30 mouse cellular contexts compared by ENCODE assay signal in genomic region chr14:21705462-21705861, GRCm38 (mm10). TPM values are rescaled to one million over a fixed set of nuclear protein-coding genes. Genes with fewer than 3 reads are reported as not detected.
A peak's percentile ranks its signal among the peaks of the same experiment; 100 is the strongest.
DNase-seq lines count a peak whose midpoint lies in the region; ATAC-seq and TF ChIP-seq lines count a peak whose summit lies in the region.
"Had no signal": no experiment of that assay in that cellular context is flagged by ENCODE, and none has a peak within 500 bp of the region (broad histone marks: within the 10 kb centered on the region; RNA-seq: fewer than 3 reads in every experiment).

No protein-coding gene starts in this region.

- DNase-seq in layer of hippocampus, adult 2 months (ENCODE audit: low spot score in 2 of 2), result no peak
- no peak for DNase-seq in layer of hippocampus, postnatal 25 days (ENCODE audit: extremely low spot score in 1 of 2, low spot score in 1 of 2)
- DNase-seq in kidney, adult 2 months, result no peak
- no peak for DNase-seq in gastrocnemius, postnatal 25 days
- DNase-seq: adrenal gland, adult 8-10 months; adrenal gland, postnatal 25 days; cerebellum, adult 11-12 months; cerebellum, adult 8-10 months; cerebellum, postnatal 10 days; cerebellum, postnatal 36 days; gastrocnemius, postnatal 10 days; heart, adult 18-20 months; heart, postnatal 10 days; heart, postnatal 36 days had no signal

- TF ChIP-seq CTCF in layer of hippocampus, adult 2 months (conservative IDR thresholded peaks at IDR 0.05), result no peak
- no peak for TF ChIP-seq CTCF in olfactory bulb, adult 2 months (IDR thresholded peaks at IDR 0.05; ENCODE audit: insufficient read depth, low read depth, low read length)
- no peak for TF ChIP-seq CTCF in kidney, adult 2 months (conservative IDR thresholded peaks at IDR 0.05; ENCODE audit: insufficient read depth, insufficient read length, low read depth, low read length)

- 73% methylated on average over 2 of the region's 2 CpGs for WGBS in limb, embryonic 15.5 days
- 82% methylated on average over 2 of the region's 2 CpGs for WGBS in olfactory bulb, adult 2 months
- WGBS in kidney, adult 2 months, result 90% methylated on average over 2 of the region's 2 CpGs

- 0 out of 2 replicates have a peak, but pooled peaks have one; percentile 16 for ATAC-seq in common myeloid progenitor, adult 5-6 weeks (replicated peaks; ENCODE audit: low read depth, poor library complexity, severe bottlenecking)
- no peak for ATAC-seq in limb, embryonic 15.5 days (ENCODE audit: insufficient number of reproducible peaks, low FRiP score, low TSS enrichment, low read depth)
- ATAC-seq: activated CD4-positive, CD25-positive, alpha-beta regulatory T cell, adult 4 months; CD4-positive, CD25-positive, alpha-beta regulatory T cell, adult 4 months; forebrain, embryonic 13.5 days; forebrain, embryonic 16.5 days; hindbrain, embryonic 16.5 days had no signal

- no peak overlapping the region for H3K4me3 ChIP-seq in layer of hippocampus, adult 2 months
- H3K4me3 ChIP-seq in limb, embryonic 15.5 days, result no peak overlapping the region
- H3K4me3 ChIP-seq in olfactory bulb, adult 2 months (ENCODE audit: insufficient read depth, low read depth, low read length), result no peak overlapping the region
- no peak overlapping the region for H3K4me3 ChIP-seq in kidney, adult 2 months (ENCODE audit: insufficient read depth, low read depth, low read length)
- H3K4me3 ChIP-seq: embryonic facial prominence, embryonic 12.5 days; forebrain, embryonic 10.5 days; forebrain, embryonic 13.5 days; heart, embryonic 12.5 days; heart, embryonic 15.5 days; hindbrain, embryonic 10.5 days; hindbrain, embryonic 13.5 days had no signal

- no peak for TF ChIP-seq POLR2A in olfactory bulb, adult 2 months (IDR thresholded peaks at IDR 0.05; ENCODE audit: insufficient read depth, low read depth, low read length)
- no peak for TF ChIP-seq POLR2A in kidney, adult 2 months (IDR thresholded peaks at IDR 0.05; ENCODE audit: low read depth, low read length)

- H3K27ac ChIP-seq in layer of hippocampus, adult 2 months, result peak overlapping the region; percentile 94; the same call in 1 of the 2 replicates
- peak overlapping the region; percentile 93 for H3K27ac ChIP-seq in limb, embryonic 15.5 days
- H3K27ac ChIP-seq in olfactory bulb, adult 2 months (ENCODE audit: insufficient read depth, low read depth, low read length), result peak overlapping the region; percentile 97; the same call in 1 of the 2 replicates
- H3K27ac ChIP-seq in kidney, adult 2 months (ENCODE audit: insufficient read depth, low read depth, low read length), result no peak overlapping the region
- H3K27ac ChIP-seq: forebrain, embryonic 10.5 days; forebrain, embryonic 13.5 days; heart, embryonic 15.5 days; hindbrain, embryonic 10.5 days; hindbrain, embryonic 13.5 days had no signal

- no peak overlapping the region for H3K4me2 ChIP-seq in limb, embryonic 15.5 days
- H3K4me2 ChIP-seq: embryonic facial prominence, embryonic 12.5 days; forebrain, embryonic 13.5 days; heart, embryonic 12.5 days; heart, embryonic 15.5 days; hindbrain, embryonic 13.5 days had no signal

- H3K9ac ChIP-seq in limb, embryonic 15.5 days, result no peak overlapping the region
- H3K9ac ChIP-seq: embryonic facial prominence, embryonic 12.5 days; forebrain, embryonic 13.5 days; heart, embryonic 12.5 days; heart, embryonic 15.5 days; hindbrain, embryonic 13.5 days had no signal

- no peaks in the 10 kb centered on the region for H3K9me3 ChIP-seq in limb, embryonic 15.5 days
- H3K9me3 ChIP-seq: embryonic facial prominence, embryonic 12.5 days; forebrain, embryonic 10.5 days; forebrain, embryonic 13.5 days; heart, embryonic 12.5 days; heart, embryonic 15.5 days; hindbrain, embryonic 10.5 days; hindbrain, embryonic 13.5 days had no signal

- no peaks in the 10 kb centered on the region for H3K27me3 ChIP-seq in limb, embryonic 15.5 days
- no peaks in the 10 kb centered on the region for H3K27me3 ChIP-seq in kidney, adult 2 months (replicated peaks; ENCODE audit: control insufficient read depth, insufficient read depth, low read length)
- H3K27me3 ChIP-seq: embryonic facial prominence, embryonic 12.5 days; forebrain, embryonic 13.5 days; heart, embryonic 12.5 days; heart, embryonic 15.5 days; hindbrain, embryonic 13.5 days had no signal

- H3K4me1 ChIP-seq in limb, embryonic 15.5 days, result peaks cover 33% of the 10 kb centered on the region
- peaks cover 32% of the 10 kb centered on the region for H3K4me1 ChIP-seq in olfactory bulb, adult 2 months (ENCODE audit: control insufficient read depth, insufficient read depth, low read length)
- no peaks in the 10 kb centered on the region for H3K4me1 ChIP-seq in kidney, adult 2 months (ENCODE audit: control insufficient read depth, insufficient read depth, low read length)

- H3K36me3 ChIP-seq in limb, embryonic 15.5 days, result no peaks in the 10 kb centered on the region
- no peaks in the 10 kb centered on the region for H3K36me3 ChIP-seq in kidney, adult 2 months (ENCODE audit: control insufficient read depth, insufficient read depth, low read length)
- H3K36me3 ChIP-seq: embryonic facial prominence, embryonic 12.5 days; forebrain, embryonic 10.5 days; heart, embryonic 12.5 days; heart, embryonic 15.5 days; hindbrain, embryonic 10.5 days; hindbrain, embryonic 13.5 days had no signal

RNA-seq across cellular contexts. Expression of gene Dupd1, which starts 8.9 kb away (rescaled TPM):
- under 1 TPM in 1 of 2 experiments, not detected in 1; 0.42 TPM for total RNA-seq in layer of hippocampus, adult 2 months (2021)
- 1 to 10 TPM in 1 of 2 experiments, under 1 TPM in 1; 0.39 to 1.2 TPM for total RNA-seq in layer of hippocampus, postnatal 25 days (2021)
- total RNA-seq in common myeloid progenitor, adult 5-6 weeks (2017), result not detected in 2 replicates
- polyA plus RNA-seq in limb, embryonic 15.5 days (2015; fragmentation: Nextera tagmentation; extraction: Ambion mirVana), result 0.47 and 2.1 TPM in 2 replicates
- polyA plus RNA-seq in olfactory bulb, adult 2 months (2012; ENCODE audit: insufficient read depth, insufficient read length, low replicate concordance, missing spikeins), result not detected in 2 replicates
- 0.11 and 0.52 TPM in 2 replicates for polyA plus RNA-seq in kidney, adult 2 months (2012; rRNA removed)
- 10 to 100 TPM; 57.7 to 62.2 TPM for total RNA-seq in gastrocnemius, postnatal 25 days (2021)
- total RNA-seq: heart, postnatal 36 days; MEL had no signal
- polyA plus RNA-seq: activated CD4-positive, CD25-positive, alpha-beta regulatory T cell, adult 4 months; CD4-positive, CD25-positive, alpha-beta regulatory T cell, adult 4 months; forebrain, embryonic 10.5 days; forebrain, embryonic 13.5 days; hindbrain, embryonic 16.5 days had no signal

RNA-seq across cellular contexts. Expression of gene Samd8, which starts 44.9 kb away (rescaled TPM):
- total RNA-seq in layer of hippocampus, adult 2 months (2021), result 10 to 100 TPM; 79.3 to 82.6 TPM
- total RNA-seq in layer of hippocampus, postnatal 25 days (2021), result 10 to 100 TPM; 77.5 to 83.4 TPM
- 7.2 and 9.1 TPM in 2 replicates for total RNA-seq in common myeloid progenitor, adult 5-6 weeks (2017)
- polyA plus RNA-seq in limb, embryonic 15.5 days (2015; fragmentation: Nextera tagmentation; extraction: Ambion mirVana), result 10.7 and 11.1 TPM in 2 replicates
- polyA plus RNA-seq in olfactory bulb, adult 2 months (2012; ENCODE audit: insufficient read depth, insufficient read length, low replicate concordance, missing spikeins), result not detected in 2 replicates
- polyA plus RNA-seq in kidney, adult 2 months (2012; rRNA removed), result 21.1 and 23.9 TPM in 2 replicates
- total RNA-seq in gastrocnemius, postnatal 25 days (2021), result 10 to 100 TPM; 35.5 to 43.7 TPM

RNA-seq across cellular contexts. Expression of gene Dusp13, which starts 45.5 kb away (rescaled TPM):
- total RNA-seq in layer of hippocampus, adult 2 months (2021), result under 1 TPM; 0.32 to 0.84 TPM
- total RNA-seq in layer of hippocampus, postnatal 25 days (2021), result under 1 TPM in 1 of 2 experiments, not detected in 1; 0.92 TPM
- total RNA-seq in common myeloid progenitor, adult 5-6 weeks (2017), result not detected in 2 replicates
- 0.20 and 1.6 TPM in 2 replicates for polyA plus RNA-seq in limb, embryonic 15.5 days (2015; fragmentation: Nextera tagmentation; extraction: Ambion mirVana)
- polyA plus RNA-seq in olfactory bulb, adult 2 months (2012; ENCODE audit: insufficient read depth, insufficient read length, low replicate concordance, missing spikeins), result not detected in 2 replicates
- 1.1 and 1.8 TPM in 2 replicates for polyA plus RNA-seq in kidney, adult 2 months (2012; rRNA removed)
- total RNA-seq in gastrocnemius, postnatal 25 days (2021), result 100 to 1,000 TPM; 145 to 174 TPM
- total RNA-seq: adrenal gland, postnatal 25 days; MEL had no signal
- polyA plus RNA-seq: activated CD4-positive, CD25-positive, alpha-beta regulatory T cell, adult 4 months; brain, embryonic 14.5 days; CD4-positive, CD25-positive, alpha-beta regulatory T cell, adult 4 months; embryonic facial prominence, embryonic 12.5 days; forebrain, embryonic 10.5 days; forebrain, embryonic 13.5 days; forebrain, embryonic 16.5 days; heart, embryonic 15.5 days; hindbrain, embryonic 10.5 days; hindbrain, embryonic 13.5 days; hindbrain, embryonic 16.5 days had no signal

Comparison
In these comparisons a context has a peak if more than half of its experiments do, and no peak if none do; other contexts are left out.
1. RNA of gene Dupd1, which starts 8.9 kb away (total RNA-seq): 57.7 to 62.2 TPM in gastrocnemius, postnatal 25 days; 0.39 to 1.2 TPM in layer of hippocampus, postnatal 25 days, 0.42 TPM in layer of hippocampus, adult 2 months and not detected in common myeloid progenitor, adult 5-6 weeks; every median in the first group is over 10 times any median in the second.
2. RNA of gene Dusp13, which starts 45.5 kb away (total RNA-seq): 145 to 174 TPM in gastrocnemius, postnatal 25 days; 0.92 TPM in layer of hippocampus, postnatal 25 days, 0.32 to 0.84 TPM in layer of hippocampus, adult 2 months and not detected in common myeloid progenitor, adult 5-6 weeks; every median in the first group is over 10 times any median in the second.